Mouse (Mus musculus) gastrocnemius, postnatal 10 days (tissue): ENCODE measurements around the gene Tedc2. TPM values are rescaled to one million over a fixed set of nuclear protein-coding genes. Genes with fewer than 3 reads are reported as not detected.

Experiments
- DNase-seq: peaks from one replicate; pipeline ENCODE4 v3.0.0; 2021; ENCODE audit warnings: mixed read lengths
- microRNA-seq, 2 experiments: library from miRNA; unstranded; fragments of <30 nt; microRNA quantifications; one replicate each; pipeline ENCODE4 v1.2.0; 2021
- total RNA-seq, 2 experiments: library from RNA; stranded (reverse); gene quantifications; 2 replicates each; pipeline ENCODE4 v1.2.3; 2021

Gene Tedc2
- total RNA-seq, 2 experiments from 2014 or later, result 2.5 to 4.0 TPM

DNA sequence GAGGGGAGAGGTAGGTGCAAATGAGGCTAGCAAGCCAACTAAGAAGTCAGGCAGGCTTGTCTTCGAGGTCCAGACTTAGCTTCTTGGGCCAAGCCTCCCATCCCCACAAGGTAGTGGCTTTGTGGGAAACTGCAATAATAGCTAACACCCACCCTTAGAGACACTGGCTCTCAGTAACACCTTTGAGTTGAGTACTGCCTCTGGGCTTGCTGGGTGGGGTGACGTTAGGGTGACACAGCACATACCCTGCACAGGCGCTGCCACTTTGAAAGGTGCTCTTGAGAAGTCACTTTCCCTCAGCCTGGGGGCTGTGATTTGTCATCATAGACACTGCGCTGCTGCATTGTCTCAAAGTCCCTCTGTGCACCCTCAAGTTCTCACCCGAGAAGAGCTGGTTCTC, 26.9 kb downstream of the Tedc2 start:
- DNase-seq, result no peak

GRCm38 (mm10) chr17:24193268-24193667, 27.4 kb downstream of the Tedc2 start:
- no peak for DNase-seq

DNA sequence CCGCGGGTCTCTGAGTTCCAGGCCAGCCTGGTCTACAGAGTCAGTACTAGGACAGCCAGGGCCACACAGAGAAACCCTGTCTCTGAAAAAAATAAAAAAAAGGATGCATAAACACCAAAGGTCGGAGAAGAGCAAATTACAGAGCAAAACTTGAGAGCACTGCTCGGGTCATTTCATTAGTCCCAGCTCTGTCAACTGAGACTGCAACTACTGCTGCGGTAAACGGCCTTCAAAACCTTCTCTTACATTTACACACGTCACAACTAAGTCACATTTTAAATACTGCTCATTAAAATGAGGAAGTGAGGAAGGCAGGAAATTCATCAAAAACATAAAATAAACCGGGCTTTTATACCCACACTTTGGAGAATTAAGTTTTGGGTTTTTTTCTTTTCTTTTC, 27.8 kb downstream of the Tedc2 start:
- no peak for DNase-seq

GRCm38 (mm10) chr17:24191481-24191880, 29.2 kb downstream of the Tedc2 start:
- no peak for DNase-seq

DNA sequence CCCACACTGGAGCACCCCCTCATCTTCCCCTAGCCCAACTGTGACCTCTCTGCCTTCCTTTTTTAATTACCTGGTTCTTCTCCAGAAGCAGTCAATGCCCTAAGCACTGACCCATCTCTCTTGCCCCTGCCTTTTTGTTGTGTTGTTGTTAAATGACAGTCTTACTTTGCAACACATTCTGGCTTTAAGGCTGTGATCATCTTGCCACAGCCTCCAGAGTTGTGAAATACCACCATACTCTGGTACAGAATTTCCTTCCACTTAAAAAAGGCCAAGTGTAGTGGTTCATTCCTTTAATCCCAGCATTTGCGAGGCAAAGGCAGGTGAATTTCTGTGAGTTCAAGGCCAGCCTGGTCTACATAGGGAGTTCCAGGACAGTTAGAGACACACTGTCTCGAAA, 29.7 kb downstream of the Tedc2 start:
- DNase-seq, result no peak

GRCm38 (mm10) chr17:24174259-24174658, 46.4 kb downstream of the Tedc2 start:
- no peak for DNase-seq

DNA sequence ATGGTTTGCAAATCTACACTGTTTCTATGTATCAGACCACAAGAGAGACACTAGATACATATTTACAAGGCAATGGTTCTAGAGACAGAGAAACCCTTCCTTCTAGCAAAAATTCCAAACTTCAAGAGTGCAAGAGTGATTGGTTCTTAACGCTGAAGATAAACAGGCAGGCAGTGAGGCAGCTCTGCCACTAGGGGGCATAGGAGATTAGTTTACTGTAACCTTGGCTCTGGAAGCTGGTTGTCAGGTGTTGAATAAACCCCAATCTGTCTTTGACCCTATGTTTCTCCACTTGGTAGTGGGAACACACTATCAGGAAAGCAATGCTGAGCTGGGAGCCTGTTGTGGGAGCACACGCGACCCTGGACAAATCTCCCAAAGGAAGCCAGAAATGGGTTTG, 47.2 kb downstream of the Tedc2 start:
- DNase-seq, result peak; percentile 66

GRCm38 (mm10) chr17:24171738-24172137, 48.9 kb downstream of the Tedc2 start:
- DNase-seq, result no peak

DNA sequence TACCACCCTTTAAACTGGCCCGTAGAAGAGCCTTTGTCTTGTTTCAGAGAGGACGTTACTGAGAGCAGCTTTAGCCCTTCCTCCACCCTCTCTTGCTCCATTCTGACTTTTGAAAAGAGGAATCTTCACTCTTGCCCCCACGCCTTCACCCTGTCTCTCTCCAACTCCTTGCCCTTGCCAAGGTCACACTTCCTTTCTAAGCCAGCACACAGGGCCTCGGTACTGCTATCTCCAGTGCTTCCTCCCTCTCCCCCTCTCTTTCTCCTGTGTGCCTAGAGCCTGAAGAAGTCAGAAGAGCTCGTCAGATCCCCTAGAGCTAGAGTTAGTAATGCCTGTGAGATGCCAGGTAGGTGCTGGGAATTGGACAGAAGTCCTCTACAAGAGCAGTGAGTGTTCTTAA, 49.9 kb downstream of the Tedc2 start:
- DNase-seq, result no peak

DNA sequence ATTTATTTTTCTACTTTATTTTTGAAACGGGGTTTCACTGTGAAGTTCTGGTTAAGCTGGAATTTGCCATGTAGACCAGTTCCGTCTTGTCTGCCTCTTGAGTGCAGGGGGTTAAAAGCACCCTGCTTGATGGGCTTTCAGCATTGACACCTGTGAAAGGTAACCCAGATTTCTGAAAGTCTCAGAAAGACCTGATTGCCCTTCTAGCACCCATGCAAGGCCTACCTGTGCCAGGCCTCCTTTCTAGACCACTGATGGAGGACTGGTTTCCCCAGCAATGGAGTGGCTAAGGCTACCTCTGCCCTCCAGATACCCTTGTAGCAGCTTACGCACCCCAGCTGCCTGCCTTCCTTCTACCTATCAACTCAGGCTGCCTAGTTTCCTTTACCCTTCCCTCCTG, 50.5 kb downstream of the Tedc2 start:
- no peak for DNase-seq

- peak; percentile 95 for DNase-seq
Measured at GRCm38 (mm10) chr17:24169317-24170065, 51.2 kb downstream of the Tedc2 start, which contains the start of gene Atp6v0c. Gene Atp6v0c, minus strand, starts transcription at chr17:24169702.

GRCm38 (mm10) chr17:24168590-24169277, 51.9 kb downstream of the Tedc2 start:
- peak; percentile 60 for DNase-seq

DNA sequence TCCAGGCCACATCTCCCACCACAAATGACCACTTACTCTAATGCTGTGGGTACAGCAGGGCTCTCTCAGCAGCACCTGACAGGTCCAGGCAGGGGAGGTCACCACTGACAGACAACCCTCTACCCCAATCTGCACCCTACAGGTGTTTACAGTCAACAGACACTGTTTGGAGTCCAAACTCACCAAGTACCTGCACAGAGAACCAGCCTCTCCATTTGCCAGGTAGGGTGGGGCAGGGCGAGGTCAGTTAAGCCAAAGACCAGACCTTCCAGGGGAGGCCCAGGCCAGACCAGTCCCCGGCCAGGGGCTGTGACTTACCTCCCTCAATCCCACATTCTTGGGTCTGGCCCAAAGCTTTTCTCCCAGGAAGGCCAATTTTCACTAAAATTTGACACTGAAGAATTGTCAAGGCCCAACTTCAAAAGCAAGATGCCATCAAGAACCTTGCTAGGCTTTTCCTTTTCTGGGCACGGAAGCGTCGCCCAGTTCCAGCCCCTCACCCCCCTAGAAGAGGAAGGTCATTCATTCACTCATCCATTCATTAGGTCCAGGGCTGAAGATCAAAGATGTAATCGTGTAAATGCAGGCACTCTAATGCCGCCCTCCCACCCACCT, 52.7 kb downstream of the Tedc2 start:
- no peak for DNase-seq

GRCm38 (mm10) chr17:24167120-24167519, 53.5 kb downstream of the Tedc2 start:
- no peak for DNase-seq

Small RNA genes lying within 50 kb of the gene (microRNA-seq; reads per million reads assigned to microRNA genes)
- gene Mir5134 (0 to 0.32 reads per million in 2 experiments), gene Mir6965 (0 to 0.64 reads per million in 2 experiments)

Other genes with a start within 250 kb of the Tedc2 start
- not detected for gene Prss30, start 240.3 kb downstream of the Tedc2 start, total RNA-seq
- not detected for gene Prss22, start 222.8 kb downstream of the Tedc2 start, total RNA-seq
- gene Prss27, start 182.7 kb downstream of the Tedc2 start, total RNA-seq, result not detected
- gene Kctd5, start 147.4 kb downstream of the Tedc2 start, total RNA-seq, result 10 to 100 TPM; 16.9 to 18.2 TPM
- gene Pdpk1, start 69.9 kb downstream of the Tedc2 start, total RNA-seq, result 10 to 100 TPM; 44.2 to 47.0 TPM
- gene Amdhd2, start 57.1 kb downstream of the Tedc2 start, total RNA-seq, result 10 to 100 TPM; 12.0 to 16.6 TPM
- 100 to 1,000 TPM; 180 to 191 TPM for gene Atp6v0c, start 51.1 kb downstream of the Tedc2 start, total RNA-seq
- gene Tbc1d24, start 15.3 kb downstream of the Tedc2 start, total RNA-seq, result 1 to 10 TPM; 5.8 to 8.9 TPM
- gene Ntn3, start 11.3 kb downstream of the Tedc2 start, total RNA-seq, result 1 to 10 TPM; 1.6 to 2.5 TPM
- 1 to 10 TPM; 5.0 to 8.2 TPM for gene Ccnf, start 30.6 kb upstream of the Tedc2 start, total RNA-seq
- gene Abca17, start 130.2 kb upstream of the Tedc2 start, total RNA-seq, result under 1 TPM in 1 of 2 experiments, not detected in 1; 0.05 TPM
- 10 to 100 TPM; 10.2 to 11.4 TPM for gene Abca3, start 131.1 kb upstream of the Tedc2 start, total RNA-seq
- 10 to 100 TPM; 59.1 to 67.5 TPM for gene Rnps1, start 193.7 kb upstream of the Tedc2 start, total RNA-seq
- 100 to 1,000 TPM; 147 to 161 TPM for gene Eci1, start 205.8 kb upstream of the Tedc2 start, total RNA-seq
- 1 to 10 TPM in 1 of 2 experiments, under 1 TPM in 1; 0.63 to 1.7 TPM for gene Dnase1l2, start 222.3 kb upstream of the Tedc2 start, total RNA-seq
- 10 to 100 TPM; 10.8 to 17.3 TPM for gene E4f1, start 249.5 kb upstream of the Tedc2 start, total RNA-seq
- gene Pgp, start 249.5 kb upstream of the Tedc2 start, total RNA-seq, result 10 to 100 TPM; 34.1 to 39.2 TPM